Mouse (Mus musculus) G1E-ER4 (cell line): ENCODE results near the gene Asic1. TPM values are rescaled to one million over a fixed set of nuclear protein-coding genes. Genes with fewer than 3 reads are reported as not detected.
A peak's percentile ranks its signal among the peaks of the same experiment; 100 is the strongest.

Experiments
- GATA1 ChIP-seq: IDR thresholded peaks from one replicate; pipeline ENCODE4 v1.8.0; 2012; ENCODE audit warnings: low read length, inconsistent platforms
- polyA plus RNA-seq: library from polyadenylated mRNA; stranded (reverse); fragments of >175 nt; gene quantifications from 2 replicates; pipeline ENCODE4 v1.2.3, GENCODE M21; 2012

The Asic1 gene
- polyA plus RNA-seq, 1 experiment: not detected

GRCm38 (mm10) chr15:99653876-99654275, 16.3 kb upstream of the Asic1 start:
- TF ChIP-seq GATA1: no peak

- TF ChIP-seq GATA1: no peak
These were observed 14.2 kb upstream of the Asic1 start for GRCm38 (mm10) chr15:99655956-99656355.

- TF ChIP-seq GATA1: no peak
These were observed 11.7 kb upstream of the Asic1 start for GRCm38 (mm10) chr15:99658437-99658836.

- TF ChIP-seq GATA1: no peak
These were observed 8.9 kb upstream of the Asic1 start for GRCm38 (mm10) chr15:99661121-99661830.

GRCm38 (mm10) chr15:99662371-99662770, 7.8 kb upstream of the Asic1 start:
- no peak for TF ChIP-seq GATA1

- no peak for TF ChIP-seq GATA1
These were observed 6.1 kb upstream of the Asic1 start for GRCm38 (mm10) chr15:99663964-99664599.

- TF ChIP-seq GATA1: peak; percentile 80
These were observed 5.3 kb upstream of the Asic1 start for GRCm38 (mm10) chr15:99664600-99665451.

GRCm38 (mm10) chr15:99667544-99667943, 2.6 kb upstream of the Asic1 start:
- no peak for TF ChIP-seq GATA1

GRCm38 (mm10) chr15:99668881-99669280, 1.3 kb upstream of the Asic1 start:
- TF ChIP-seq GATA1: no peak

- TF ChIP-seq GATA1: no peak
These were observed 776 bp upstream of the Asic1 start for GRCm38 (mm10) chr15:99669392-99669791.

- TF ChIP-seq GATA1: no peak
These were observed 949 bp downstream of the Asic1 start for GRCm38 (mm10) chr15:99670964-99671670.

- no peak for TF ChIP-seq GATA1
These were observed 1.6 kb downstream of the Asic1 start for GRCm38 (mm10) chr15:99671783-99672182.

- TF ChIP-seq GATA1: no peak
These were observed 4.7 kb downstream of the Asic1 start for GRCm38 (mm10) chr15:99674866-99675265.

- no peak for TF ChIP-seq GATA1
These were observed 6.9 kb downstream of the Asic1 start for GRCm38 (mm10) chr15:99677089-99677488.

GRCm38 (mm10) chr15:99678063-99678800, 8.1 kb downstream of the Asic1 start:
- no peak for TF ChIP-seq GATA1
